Mouse (Mus musculus) liver, embryonic 16.5 days (tissue): ENCODE results near the gene Kcnq1. TPM values are rescaled to one million over a fixed set of nuclear protein-coding genes. Genes with fewer than 3 reads are reported as not detected.

Experiments
- ATAC-seq: fragments of 200-750 bp; cut with Nextera tagmentation; 2 replicates; pipeline ENCODE4 v1.8.0; 2017; ENCODE audit warnings: low read depth, mild to moderate bottlenecking, moderate number of reproducible peaks, moderate library complexity
- H3K27ac ChIP-seq: fragments of 300-500 bp; sonication (generic); 2 replicates; pipeline ENCODE4 v1.5.1; 2014; ENCODE audit warnings: mild to moderate bottlenecking, low read length
- H3K27me3 ChIP-seq: fragments of 300-500 bp; sonication (generic); 2 replicates; pipeline ENCODE4 v1.6.1; 2014; ENCODE audit warnings: low read depth, low read length, mixed read lengths; ENCODE audit not compliant: control insufficient read depth, insufficient read depth
- H3K36me3 ChIP-seq: fragments of 300-500 bp; sonication (generic); 2 replicates; pipeline ENCODE4 v1.6.1; 2014; ENCODE audit warnings: mild to moderate bottlenecking; ENCODE audit not compliant: control insufficient read depth, insufficient read depth
- H3K4me1 ChIP-seq: fragments of 300-500 bp; sonication (generic); 2 replicates; pipeline ENCODE4 v1.6.1; 2014; ENCODE audit warnings: low read depth, low read length, mixed read lengths; ENCODE audit not compliant: control insufficient read depth
- H3K4me2 ChIP-seq: fragments of 300-500 bp; sonication (generic); 2 replicates; pipeline ENCODE4 v1.6.1; 2014; ENCODE audit warnings: low read depth, low read length, mixed read lengths
- H3K4me3 ChIP-seq: fragments of 300-500 bp; sonication (generic); 2 replicates; pipeline ENCODE4 v1.5.1; 2014; ENCODE audit warnings: low read depth, mild to moderate bottlenecking, low read length
- H3K9ac ChIP-seq: fragments of 300-500 bp; sonication (generic); 2 replicates; pipeline ENCODE4 v1.6.1; 2014; ENCODE audit warnings: low read depth, low read length
- H3K9me3 ChIP-seq: fragments of 300-500 bp; sonication (generic); replicated peaks from 2 replicates; pipeline ENCODE4 v1.6.1; 2016; ENCODE audit warnings: low read length; ENCODE audit not compliant: control insufficient read depth
- WGBS: fragments of 180-500 bp; shearing (Covaris S2); extraction: QIAGEN DNeasy Blood & Tissue Kit; methylation state at CpG from one replicate; pipeline ENCODE4 v1.1.7; 2014; ENCODE audit not compliant: insufficient replicate concordance; 5-methylcytosine and 5-hydroxymethylcytosine counted together
- polyA plus RNA-seq: library from polyadenylated mRNA; unstranded; fragments of >200 nt; fragmentation: Nextera tagmentation; extraction: Ambion mirVana; gene quantifications from 2 replicates; pipeline ENCODE4 v1.2.1, GENCODE M21; 2015

Kcnq1 gene
- polyA plus RNA-seq, 1 experiment from 2014 or later: 0.65 TPM

DNA sequence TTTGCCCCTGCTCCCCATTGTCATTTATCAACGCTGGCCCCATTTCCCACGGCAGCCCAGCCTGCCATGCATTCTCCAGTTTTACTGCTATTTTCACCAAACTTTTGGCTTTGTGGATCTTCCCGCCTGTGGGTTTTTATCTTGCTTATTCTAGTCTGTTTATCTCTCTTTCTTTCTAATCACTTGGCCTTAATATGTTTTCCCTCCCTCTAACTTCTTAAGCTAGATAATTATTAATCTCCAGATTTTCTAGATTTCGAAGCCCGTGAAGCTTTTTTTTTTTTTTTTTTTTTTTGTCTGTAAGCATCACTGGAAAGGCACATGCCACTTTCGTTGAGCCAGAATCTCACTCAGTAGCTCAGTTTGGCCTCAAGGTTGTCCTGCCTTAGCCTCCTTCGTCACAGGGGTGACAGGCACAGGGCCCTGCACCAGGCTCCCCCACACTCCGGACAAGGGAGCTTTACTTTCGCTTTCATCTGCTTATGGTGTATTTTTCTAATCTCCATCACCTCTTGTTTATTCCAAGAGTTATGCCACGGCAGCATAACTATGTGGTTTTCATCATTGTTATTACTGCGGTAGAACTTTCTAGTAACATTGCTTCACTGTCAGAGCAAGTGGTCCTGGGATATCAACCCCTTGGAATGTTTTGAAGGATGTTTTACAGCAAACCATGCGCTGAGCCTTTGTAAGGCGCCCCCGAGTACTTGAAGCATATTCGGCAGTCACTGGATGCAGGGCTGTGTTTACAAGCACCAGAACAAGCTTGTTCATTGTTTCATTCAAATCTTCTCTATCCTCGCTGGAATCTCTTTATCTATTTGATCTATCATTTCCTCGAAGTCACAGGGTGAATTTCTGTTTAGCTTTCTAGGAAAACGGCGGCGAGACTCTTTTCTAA, 261.5 kb downstream of the Kcnq1 start:
- Histone ChIP-seq H3K9me3 (no peaks in the 10 kb centered on the region), H3K36me3 (no peaks in the 10 kb centered on the region), H3K4me2 (peak overlapping the region; percentile 39), H3K27ac (no peak overlapping the region), H3K9ac (no peak overlapping the region), H3K27me3 (no peaks in the 10 kb centered on the region), H3K4me1 (peaks cover 2% of the 10 kb centered on the region), H3K4me3 (no peak overlapping the region; the same call in 1 of the 2 replicates)
- 40% methylated on average over 20 of the region's 20 CpGs for WGBS
- ATAC-seq: no peak

DNA sequence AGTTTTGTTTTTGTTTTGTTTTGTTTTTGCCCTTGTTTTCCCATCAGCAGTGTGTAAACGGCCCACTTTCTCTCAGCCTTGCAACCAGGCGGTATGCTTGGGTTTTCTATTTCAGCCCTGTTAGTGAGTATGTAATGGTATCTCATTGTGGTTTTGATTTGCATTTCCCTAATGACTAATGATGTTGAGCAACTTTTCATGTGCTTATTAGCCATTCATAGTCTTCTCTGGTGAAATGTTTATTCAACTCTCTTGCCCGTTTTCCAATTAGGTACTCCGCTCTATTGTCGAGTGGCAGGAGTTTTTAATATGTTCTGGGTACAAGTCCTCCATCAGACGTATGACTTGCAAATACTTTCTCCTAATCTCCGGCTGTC, 262.1 kb downstream of the Kcnq1 start:
- H3K27ac ChIP-seq: no peak overlapping the region
- no peaks in the 10 kb centered on the region for H3K27me3 ChIP-seq
- WGBS: 60% methylated on average over 7 of the region's 7 CpGs
- no peak overlapping the region for H3K4me3 ChIP-seq
- H3K9me3 ChIP-seq: no peaks in the 10 kb centered on the region
- H3K9ac ChIP-seq: no peak overlapping the region
- peaks cover 2% of the 10 kb centered on the region for H3K4me1 ChIP-seq
- H3K36me3 ChIP-seq: no peaks in the 10 kb centered on the region
- peak overlapping the region; percentile 39; the same call in 1 of the 2 replicates for H3K4me2 ChIP-seq
- no peak for ATAC-seq

DNA sequence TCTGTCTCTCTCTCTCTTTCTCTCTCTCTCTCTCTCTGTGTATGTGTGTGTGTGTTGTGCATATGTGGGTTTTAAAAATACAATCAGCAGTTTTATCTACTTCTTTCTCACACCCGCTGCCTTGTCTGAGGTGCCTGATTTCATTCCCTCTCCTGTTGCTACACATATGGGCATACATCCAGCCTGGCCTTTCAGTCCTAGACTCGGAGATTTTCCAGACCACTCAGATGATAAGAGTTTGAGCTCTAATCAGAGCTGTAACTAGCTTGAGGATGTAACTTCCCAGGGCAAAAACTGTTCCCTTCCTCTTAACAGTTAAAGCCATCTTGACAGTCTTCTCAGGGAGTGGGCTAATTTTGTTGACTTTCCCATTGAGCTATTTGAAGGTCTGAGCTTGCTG, 265.2 kb downstream of the Kcnq1 start:
- H3K9ac ChIP-seq: no peak overlapping the region
- 48% methylated on average over 2 of the region's 2 CpGs for WGBS
- no peaks in the 10 kb centered on the region for H3K27me3 ChIP-seq
- H3K27ac ChIP-seq: no peak overlapping the region
- no peaks in the 10 kb centered on the region for H3K36me3 ChIP-seq
- no peak for ATAC-seq
- no peaks in the 10 kb centered on the region; the same call in none of the 2 replicates for H3K4me1 ChIP-seq
- no peaks in the 10 kb centered on the region for H3K9me3 ChIP-seq
- H3K4me2 ChIP-seq: no peak overlapping the region
- no peak overlapping the region for H3K4me3 ChIP-seq

DNA sequence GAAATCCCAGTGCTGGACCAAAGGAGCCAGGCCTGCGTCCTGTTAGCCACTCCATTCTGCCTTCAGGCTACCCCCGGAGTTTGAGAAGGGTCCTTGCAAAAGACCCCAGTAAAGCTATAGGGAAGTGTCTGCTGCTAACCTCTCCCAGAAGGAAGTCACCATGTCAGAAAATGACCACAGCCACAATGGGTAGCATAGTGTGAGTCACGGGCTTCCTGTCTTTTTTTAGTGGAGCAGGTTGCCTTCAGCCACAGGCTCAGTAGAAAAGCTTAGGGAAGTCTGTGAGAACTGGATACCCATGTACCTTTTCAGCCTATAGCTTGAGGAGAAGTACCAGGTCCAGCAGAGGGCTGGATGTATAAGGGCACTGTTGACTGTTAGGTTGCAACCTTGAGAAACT, 267.1 kb downstream of the Kcnq1 start:
- Histone ChIP-seq H3K4me1 (no peaks in the 10 kb centered on the region), H3K27me3 (no peaks in the 10 kb centered on the region), H3K4me2 (no peak overlapping the region), H3K4me3 (no peak overlapping the region), H3K36me3 (no peaks in the 10 kb centered on the region), H3K9me3 (no peaks in the 10 kb centered on the region), H3K27ac (no peak overlapping the region), H3K9ac (no peak overlapping the region)
- WGBS: 24% methylated on average over 3 of the region's 3 CpGs
- no peak for ATAC-seq

DNA sequence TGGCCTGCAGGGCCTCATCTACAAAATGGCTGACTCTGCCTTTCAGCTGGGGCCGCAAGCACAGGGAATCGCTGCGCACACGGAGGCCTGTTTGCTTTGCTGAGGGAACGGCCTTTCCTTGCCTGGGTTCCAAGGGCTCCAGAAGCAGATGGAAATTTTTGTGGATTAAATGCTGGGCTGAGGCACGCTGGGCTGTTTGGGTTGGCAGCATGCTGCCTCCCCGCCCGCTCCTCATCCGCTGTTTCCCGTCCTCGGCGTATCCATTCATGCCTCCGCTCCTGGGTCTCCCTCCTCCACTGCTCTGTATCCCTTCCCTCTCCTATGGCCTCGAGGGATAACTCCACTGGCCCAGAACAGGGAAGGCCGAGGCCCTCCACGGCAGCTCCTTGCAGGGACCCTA, 269.8 kb downstream of the Kcnq1 start:
- ATAC-seq: no peak
- WGBS: 78% methylated on average over 16 of the region's 16 CpGs

DNA sequence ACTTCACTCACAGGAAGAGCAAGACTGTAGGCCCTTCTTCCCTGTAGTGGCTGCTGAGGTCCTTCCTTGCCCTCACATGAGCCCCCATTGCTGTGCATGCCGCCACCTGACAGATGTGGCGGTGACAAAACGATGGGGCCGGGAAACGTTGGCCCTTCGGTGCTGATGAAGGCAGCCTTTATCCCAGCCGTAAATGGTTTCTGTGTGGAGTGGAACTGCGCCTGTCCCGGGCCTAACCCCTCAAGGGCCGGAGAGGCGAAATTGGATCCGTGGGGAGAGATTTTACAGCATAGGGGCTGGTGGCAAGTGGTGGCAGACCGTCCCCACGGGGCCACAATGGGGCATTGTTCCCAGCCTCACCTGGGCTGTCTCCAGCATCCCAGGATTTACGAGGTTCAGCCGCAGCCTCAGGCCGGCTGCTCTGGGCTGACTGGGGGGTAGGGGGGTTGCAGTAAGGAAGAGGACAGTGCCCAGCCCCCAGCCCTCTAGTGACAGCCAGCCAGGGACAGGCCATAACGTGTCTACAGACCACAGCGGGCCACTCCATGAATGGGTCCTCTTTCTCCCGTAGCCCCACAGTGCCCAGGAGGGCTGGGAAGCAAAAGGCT, 274.4 kb downstream of the Kcnq1 start:
- no peak overlapping the region for H3K4me2 ChIP-seq
- no peaks in the 10 kb centered on the region for H3K9me3 ChIP-seq
- H3K9ac ChIP-seq: no peak overlapping the region
- no peaks in the 10 kb centered on the region for H3K36me3 ChIP-seq
- no peak overlapping the region for H3K27ac ChIP-seq
- no peaks in the 10 kb centered on the region for H3K27me3 ChIP-seq
- no peak overlapping the region for H3K4me3 ChIP-seq
- no peak for ATAC-seq
- no peaks in the 10 kb centered on the region for H3K4me1 ChIP-seq
- WGBS: 73% methylated on average over 20 of the region's 20 CpGs

More for the DNA sequence above, 269.8 kb downstream of the Kcnq1 start:
- H3K27ac ChIP-seq: no peak overlapping the region
- no peaks in the 10 kb centered on the region for H3K27me3 ChIP-seq
- no peak overlapping the region for H3K4me2 ChIP-seq
- H3K4me1 ChIP-seq: no peaks in the 10 kb centered on the region
- H3K9ac ChIP-seq: no peak overlapping the region
- H3K9me3 ChIP-seq: no peaks in the 10 kb centered on the region
- H3K36me3 ChIP-seq: no peaks in the 10 kb centered on the region
- no peak overlapping the region for H3K4me3 ChIP-seq

DNA sequence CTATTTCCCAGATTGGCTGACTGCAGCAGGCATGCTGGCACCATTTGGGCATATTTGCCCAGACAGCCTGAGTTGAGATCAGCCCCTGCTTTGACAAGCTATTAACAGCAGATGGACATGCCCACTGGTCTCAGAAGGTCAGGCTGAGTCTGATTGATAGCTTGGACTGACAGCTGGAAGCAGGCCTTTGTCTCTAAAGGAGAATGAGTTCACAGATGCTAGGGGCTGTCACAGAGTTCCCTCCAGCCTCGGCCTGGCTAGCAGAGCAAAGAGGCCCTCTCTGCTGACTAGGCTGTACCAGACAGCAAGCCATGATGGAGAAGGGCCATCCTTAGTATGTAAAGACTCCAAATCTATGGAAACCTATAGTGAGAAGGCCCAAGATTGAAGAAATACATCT, 280.5 kb downstream of the Kcnq1 start:
- H3K4me1 ChIP-seq: no peaks in the 10 kb centered on the region
- no peaks in the 10 kb centered on the region for H3K9me3 ChIP-seq
- no peak overlapping the region for H3K9ac ChIP-seq
- no peak for ATAC-seq
- no peak overlapping the region for H3K27ac ChIP-seq
- H3K4me3 ChIP-seq: no peak overlapping the region
- no peaks in the 10 kb centered on the region for H3K36me3 ChIP-seq
- H3K27me3 ChIP-seq: no peaks in the 10 kb centered on the region
- 31% methylated on average over 1 of the region's 1 CpGs for WGBS
- H3K4me2 ChIP-seq: no peak overlapping the region

DNA sequence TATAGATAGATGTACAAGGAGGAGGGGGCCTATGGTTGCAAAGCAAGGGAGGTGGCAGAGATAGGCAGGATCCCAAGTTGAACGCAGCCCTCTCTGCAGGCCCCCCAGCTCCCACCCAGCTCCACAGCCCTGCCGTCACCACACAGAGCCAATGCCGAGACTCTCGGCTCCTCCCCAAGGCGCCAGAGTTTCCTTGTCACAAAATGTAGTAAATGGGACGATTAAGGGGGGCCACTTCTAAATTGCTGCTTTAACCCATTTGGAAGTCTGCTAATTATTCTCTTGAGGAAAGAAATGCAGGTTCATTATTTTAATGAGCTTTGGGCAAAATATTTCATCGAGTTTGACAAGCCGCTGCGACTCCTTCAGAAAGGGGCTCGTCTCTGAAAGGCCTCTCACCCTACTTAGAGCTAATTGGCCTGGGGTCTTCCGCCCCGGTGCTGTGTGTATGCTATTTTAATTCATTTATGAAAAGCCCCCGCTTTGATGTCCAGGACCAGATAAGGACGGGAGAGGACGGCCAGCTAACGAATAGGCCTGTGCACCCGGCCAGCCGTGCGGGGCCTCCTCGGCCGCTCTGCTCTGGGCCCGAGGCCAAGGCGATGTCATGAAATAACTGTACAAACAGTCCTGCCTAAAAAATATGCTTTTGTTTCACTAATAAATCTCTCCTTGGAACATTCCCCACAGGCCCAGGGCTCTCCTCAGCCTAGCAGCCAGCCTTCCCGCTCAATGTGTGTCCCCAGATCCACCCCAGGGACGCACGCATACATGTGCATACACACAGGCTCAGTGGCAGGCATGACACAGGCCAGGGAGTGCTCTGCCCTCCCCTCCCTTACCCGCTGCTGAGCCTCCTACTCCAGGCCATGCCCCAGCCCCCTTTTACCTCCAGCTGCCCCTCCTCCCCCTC, 282.9 kb downstream of the Kcnq1 start:
- Histone ChIP-seq H3K27ac (no peak overlapping the region), H3K4me1 (no peaks in the 10 kb centered on the region), H3K4me3 (no peak overlapping the region), H3K4me2 (no peak overlapping the region), H3K27me3 (no peaks in the 10 kb centered on the region), H3K9ac (no peak overlapping the region), H3K36me3 (no peaks in the 10 kb centered on the region), H3K9me3 (no peaks in the 10 kb centered on the region)
- peak; percentile 27; the same call in 1 of the 2 replicates for ATAC-seq
- whole genome bisulfite sequencing: 71% methylated on average over 27 of the region's 27 CpGs
